Mouse (Mus musculus): ENCODE data around the gene Dlx1. TPM values are rescaled to one million over a fixed set of nuclear protein-coding genes. Genes with fewer than 3 reads are reported as not detected.

Dlx1 gene
- polyA plus RNA-seq, 1 experiment from 2014 or later, result 2.1 TPM

- Histone ChIP-seq H3K27me3 (ENCODE audit: control insufficient read depth, insufficient read depth, low read length) (no peaks in the 10 kb centered on the region), H3K36me3 (ENCODE audit: control insufficient read depth, insufficient read depth, low read length) (no peaks in the 10 kb centered on the region), H3K4me2 (peak overlapping the region; percentile 73), H3K9me3 (replicated peaks; ENCODE audit: control insufficient read depth, low read length) (no peaks in the 10 kb centered on the region), H3K4me1 (ENCODE audit: control insufficient read depth, insufficient read depth, low read length) (peaks cover 6% of the 10 kb centered on the region; the same call in 1 of the 2 replicates), H3K4me3 (ENCODE audit: low read depth, low read length) (peak overlapping the region; percentile 55), H3K27ac (ENCODE audit: low read depth, low read length) (no peak overlapping the region), H3K9ac (ENCODE audit: low read depth, low read length) (peak overlapping the region; percentile 70; the same call in 1 of the 2 replicates)
- 59% methylated on average over 5 of the region's 5 CpGs for WGBS (ENCODE audit: insufficient replicate concordance)
- ATAC-seq (replicated peaks; ENCODE audit: insufficient number of reproducible peaks, low FRiP score, low TSS enrichment), result no peak
Measured at GRCm38 (mm10) chr2:71581488-71581887, 53.6 kb downstream of the Dlx1 start.

Other genes with a start within 250 kb of the Dlx1 start
- 86.9 and 94.7 TPM in 2 replicates for gene Slc25a12, start 160.4 kb upstream of the Dlx1 start, polyA plus RNA-seq (2014; fragmentation: Nextera tagmentation; extraction: Ambion mirVana)
- gene Hat1, start 139.2 kb upstream of the Dlx1 start, polyA plus RNA-seq (2014; fragmentation: Nextera tagmentation; extraction: Ambion mirVana), result 140 and 144 TPM in 2 replicates
- 32.4 and 34.8 TPM in 2 replicates for gene Metap1d, start 74.8 kb upstream of the Dlx1 start, polyA plus RNA-seq (2014; fragmentation: Nextera tagmentation; extraction: Ambion mirVana)
- gene Dlx2, start 18.6 kb downstream of the Dlx1 start, polyA plus RNA-seq (2014; fragmentation: Nextera tagmentation; extraction: Ambion mirVana), result 0.65 and 1.3 TPM in 2 replicates
- gene Itga6, start 217.5 kb downstream of the Dlx1 start, polyA plus RNA-seq (2014; fragmentation: Nextera tagmentation; extraction: Ambion mirVana), result 128 and 152 TPM in 2 replicates